Mouse (Mus musculus) right cerebral cortex, postnatal 25 days (tissue): ENCODE results near the gene Kcnj12.

Experiments used
- DNase-seq: peaks from one replicate; pipeline ENCODE4 v3.0.0; 2022

The Kcnj12 gene

DNA sequence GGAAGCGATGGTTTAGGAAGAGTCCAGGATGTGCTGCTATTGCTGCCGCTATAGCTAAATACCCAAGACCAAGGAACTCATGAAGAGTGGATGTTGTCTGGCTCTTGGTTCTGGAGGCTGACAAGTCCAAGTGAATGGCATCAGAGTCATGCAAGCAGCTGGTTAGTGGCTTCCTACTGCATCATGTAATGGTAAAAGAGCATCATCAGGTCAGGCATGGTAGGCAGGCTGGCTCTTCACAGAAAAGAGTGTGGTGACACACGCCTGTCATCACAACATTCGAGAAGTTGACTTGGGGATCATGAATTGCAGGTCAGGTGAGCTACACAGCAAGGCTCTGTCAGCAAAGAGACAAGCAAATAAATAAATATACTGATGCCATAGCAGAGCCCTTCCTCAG, 89.1 kb downstream of the Kcnj12 start:
- DNase-seq, result no peak

DNA sequence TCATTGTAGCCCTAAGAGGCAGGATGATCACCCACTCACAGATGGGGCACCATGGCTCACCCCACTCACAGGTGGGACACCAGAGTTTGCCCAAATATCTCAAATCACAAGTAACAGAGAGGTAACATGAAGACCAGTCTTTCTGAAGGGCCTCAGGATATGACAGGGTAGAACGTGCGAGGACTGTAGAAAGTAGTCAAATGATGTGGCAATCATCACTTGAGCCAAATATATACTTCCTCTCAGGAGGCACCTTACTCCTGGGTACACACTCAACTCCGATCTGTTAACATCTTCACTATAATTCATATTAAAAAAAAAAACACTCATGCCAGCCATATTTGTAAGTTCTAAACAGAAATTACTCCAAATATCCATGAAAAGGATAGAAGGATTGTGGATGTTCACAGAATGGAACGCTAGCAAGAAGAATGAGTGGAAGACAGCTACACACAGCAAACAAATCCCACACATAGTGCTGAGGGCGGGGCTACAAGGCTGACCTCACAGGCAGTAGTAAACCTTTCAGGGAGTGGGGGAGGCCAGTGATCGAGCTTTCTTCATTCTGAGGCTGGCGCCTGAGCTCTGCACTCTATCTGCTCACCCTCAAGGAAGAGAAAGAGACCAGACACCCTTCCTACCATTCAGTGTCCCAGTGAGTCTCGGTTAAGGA, 90.1 kb downstream of the Kcnj12 start:
- DNase-seq, result no peak

DNA sequence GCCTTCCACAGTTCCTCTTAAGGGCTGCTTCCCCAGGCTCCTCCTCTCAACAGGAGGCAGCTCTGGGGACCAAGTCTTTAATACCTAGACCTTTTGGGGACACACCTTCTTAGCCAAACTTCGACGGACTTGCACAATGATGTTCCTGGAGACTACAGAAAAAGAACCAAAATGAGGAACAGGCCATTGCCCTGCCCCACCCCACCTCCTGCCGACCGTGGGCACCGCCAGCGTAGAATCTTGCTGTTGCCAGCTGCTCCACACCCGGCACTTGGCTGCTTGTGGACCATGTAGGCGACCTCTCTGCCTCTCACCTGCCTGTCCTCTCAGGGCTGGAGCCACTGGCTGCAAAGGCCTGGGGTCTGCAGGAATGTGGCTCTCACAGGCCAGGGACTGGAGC, 93.9 kb downstream of the Kcnj12 start:
- no peak for DNase-seq

DNA sequence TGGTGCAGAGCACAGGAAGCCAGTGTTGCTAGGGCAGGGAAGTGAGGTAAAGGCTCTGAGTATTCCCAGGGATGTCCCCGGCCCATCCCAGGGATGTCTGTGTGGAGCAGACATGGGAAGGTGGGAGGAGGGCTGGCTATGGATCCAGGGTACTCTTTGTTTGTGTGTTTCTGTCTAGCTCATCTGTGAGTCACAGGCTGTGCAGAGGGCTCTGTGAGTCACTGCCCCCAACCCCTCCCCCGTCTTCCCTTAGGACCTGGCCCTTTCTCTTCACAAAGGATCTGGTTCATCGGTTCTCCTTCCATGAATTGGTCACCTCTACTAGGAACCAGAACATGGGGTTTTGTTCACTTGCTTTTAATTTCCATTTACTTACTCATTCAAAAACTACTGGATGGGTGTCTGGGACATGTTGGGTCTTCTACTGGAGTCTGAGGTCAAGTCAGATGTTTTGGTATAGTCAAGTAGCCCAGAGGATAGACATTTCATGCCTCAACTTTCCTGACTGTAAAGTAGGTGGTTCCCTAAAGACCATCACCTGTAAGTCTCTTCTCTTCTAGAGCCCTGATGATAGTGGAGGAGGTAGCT, 97.7 kb downstream of the Kcnj12 start:
- no peak for DNase-seq
